Mouse (Mus musculus) cerebellum, postnatal 14 days (tissue): Measurements from ENCODE around the gene Cbx5.
"Not testable (repeated sequence)": the region's sequence is repeated elsewhere in the genome, so short reads cannot be mapped to it uniquely, and the experiment has no call there.

ENCODE experiments used
- DNase-seq, 2 experiments: peaks; one replicate each; pipeline ENCODE4 v3.0.0; 2021; ENCODE audit warnings: mixed read lengths in 2 of 2

The Cbx5 gene

GRCm38 (mm10) chr15:103239685-103240159 is at the start of gene Cbx5:
Gene Cbx5 (minus strand): TSS chr15:103239816.
- peak; percentile 98 for DNase-seq

GRCm38 (mm10) chr15:103285778-103286417 is 46.3 kb upstream of the Cbx5 start:
- peak; percentile 80 to 83 for DNase-seq

DNA sequence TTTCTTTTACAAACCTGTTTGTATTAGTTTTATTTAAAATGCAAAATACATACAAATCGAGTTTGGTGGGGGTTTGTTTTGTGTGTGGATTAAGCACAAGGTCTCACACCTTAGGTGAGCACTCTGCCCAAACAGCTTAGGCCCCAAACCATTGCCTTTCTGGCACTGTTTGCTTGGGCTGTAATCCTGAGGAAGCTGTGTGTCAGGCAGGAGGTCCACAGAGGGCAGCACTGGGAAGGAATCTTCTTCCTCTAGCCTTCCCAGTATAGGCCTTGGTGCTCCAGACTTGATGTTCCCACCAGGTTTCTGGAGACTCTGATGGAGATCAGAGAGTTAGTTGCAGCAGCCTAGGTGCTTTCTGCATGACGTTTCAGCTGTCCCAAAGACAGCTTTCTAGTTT is 45.0 kb upstream of the Cbx5 start:
- DNase-seq, result no peak

GRCm38 (mm10) chr15:103284066-103284465 is 44.5 kb upstream of the Cbx5 start:
- peak; percentile 53 to 72 for DNase-seq

DNA sequence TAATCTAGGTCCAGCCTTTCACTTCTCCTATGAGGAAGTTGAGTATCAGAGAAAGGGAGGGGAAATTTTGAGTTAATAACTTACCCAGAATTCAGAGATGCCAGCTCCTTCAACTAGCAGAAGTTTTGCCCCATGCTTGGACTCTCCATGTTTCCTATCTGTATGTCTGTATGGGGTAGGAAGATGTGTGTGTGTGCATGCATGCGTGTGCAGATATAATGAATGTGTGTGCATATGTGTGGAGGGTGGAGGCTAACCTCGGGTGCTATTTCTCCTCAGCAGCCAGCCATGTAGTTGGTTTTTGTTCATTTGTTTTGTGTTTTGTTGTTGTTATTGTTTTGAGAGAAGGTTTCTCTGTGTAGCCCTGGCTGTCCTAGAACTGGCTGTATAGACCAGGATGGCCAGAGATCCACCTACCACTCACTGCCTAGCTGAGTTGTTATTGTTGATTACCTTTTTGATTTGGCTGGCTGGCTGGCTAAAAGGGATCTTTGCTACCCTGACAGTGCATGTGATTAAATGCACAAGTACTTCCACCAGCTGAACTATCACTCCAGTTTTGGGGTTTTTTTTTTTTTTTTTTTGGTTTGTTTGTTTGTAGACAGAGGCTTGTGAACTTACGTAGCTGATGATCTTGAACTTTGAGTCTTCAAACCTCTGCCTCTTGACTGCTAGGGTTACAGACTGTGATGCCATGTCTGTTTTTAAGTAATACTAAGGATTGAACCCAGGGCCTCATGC is 42.0 kb upstream of the Cbx5 start:
- no peak for DNase-seq

GRCm38 (mm10) chr15:103280817-103281464 is 41.3 kb upstream of the Cbx5 start:
- DNase-seq, result peak in 1 of 2 experiments; percentile 20

GRCm38 (mm10) chr15:103279750-103280149 is 40.1 kb upstream of the Cbx5 start:
- peak in 1 of 2 experiments; percentile 51 for DNase-seq

DNA sequence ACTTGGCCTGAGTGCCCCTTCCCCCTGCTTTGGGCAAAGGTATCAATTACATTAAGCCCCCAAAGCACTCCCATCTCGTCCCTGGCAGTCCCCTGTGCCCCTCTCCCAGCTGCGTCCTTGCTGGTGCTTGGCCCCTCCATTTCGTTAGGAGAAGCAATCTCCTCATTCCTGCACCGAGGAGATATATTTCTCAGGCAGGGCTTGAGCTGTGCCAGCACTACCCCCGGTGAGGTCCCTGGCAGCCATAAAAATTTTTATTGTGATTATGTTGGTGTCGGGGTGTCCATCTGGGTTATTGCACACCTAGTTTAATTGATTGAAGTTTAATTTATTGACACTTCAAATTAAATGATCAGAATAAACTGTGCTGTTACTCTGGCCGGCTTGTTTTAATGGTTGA is 38.3 kb upstream of the Cbx5 start:
- DNase-seq, result no peak

GRCm38 (mm10) chr15:103275943-103276342 is 36.3 kb upstream of the Cbx5 start:
- not testable (repeated sequence) for DNase-seq

- DNase-seq, result peak; percentile 95 to 96
These were observed 33.0 kb upstream of the Cbx5 start, which contains the start of gene Copz1 for GRCm38 (mm10) chr15:103272419-103273279. Gene Copz1 (plus strand): TSS chr15:103272714.

GRCm38 (mm10) chr15:103268903-103269302 is 29.3 kb upstream of the Cbx5 start:
- DNase-seq, result no peak

DNA sequence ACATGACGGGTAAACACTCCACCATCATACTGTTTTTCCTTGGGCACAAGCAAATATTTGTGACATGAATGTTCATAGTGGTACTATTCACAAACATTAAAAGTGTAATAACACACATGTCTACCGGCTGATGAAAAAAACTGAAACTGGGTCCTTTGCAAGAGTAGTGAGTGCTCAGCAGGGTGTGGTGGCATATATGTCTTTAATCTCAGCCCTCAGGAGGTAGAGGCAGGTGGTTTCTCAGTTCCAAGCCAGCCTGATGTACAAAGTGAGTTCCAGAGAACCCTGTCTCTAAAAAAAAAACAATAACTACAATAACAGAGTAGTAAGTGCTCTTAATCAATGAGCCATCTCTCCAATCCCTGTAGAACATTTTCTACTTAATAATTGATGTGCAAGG is 25.2 kb upstream of the Cbx5 start:
- no peak for DNase-seq

- DNase-seq, result no peak
These were observed 20.4 kb upstream of the Cbx5 start for GRCm38 (mm10) chr15:103259989-103260388.

GRCm38 (mm10) chr15:103259162-103259561 is 19.5 kb upstream of the Cbx5 start:
- no peak for DNase-seq

- DNase-seq, result no peak
These were observed 18.4 kb upstream of the Cbx5 start, which contains the start of gene Nfe2 for GRCm38 (mm10) chr15:103257790-103258728. Gene Nfe2 (minus strand): TSS chr15:103258403.

- no peak for DNase-seq
These were observed 16.8 kb upstream of the Cbx5 start for GRCm38 (mm10) chr15:103256210-103256986.

GRCm38 (mm10) chr15:103255169-103255568 is 15.6 kb upstream of the Cbx5 start:
- DNase-seq, result peak in 1 of 2 experiments; percentile 24

- DNase-seq, result no peak
These were observed 13.7 kb upstream of the Cbx5 start for GRCm38 (mm10) chr15:103253352-103253751.

DNA sequence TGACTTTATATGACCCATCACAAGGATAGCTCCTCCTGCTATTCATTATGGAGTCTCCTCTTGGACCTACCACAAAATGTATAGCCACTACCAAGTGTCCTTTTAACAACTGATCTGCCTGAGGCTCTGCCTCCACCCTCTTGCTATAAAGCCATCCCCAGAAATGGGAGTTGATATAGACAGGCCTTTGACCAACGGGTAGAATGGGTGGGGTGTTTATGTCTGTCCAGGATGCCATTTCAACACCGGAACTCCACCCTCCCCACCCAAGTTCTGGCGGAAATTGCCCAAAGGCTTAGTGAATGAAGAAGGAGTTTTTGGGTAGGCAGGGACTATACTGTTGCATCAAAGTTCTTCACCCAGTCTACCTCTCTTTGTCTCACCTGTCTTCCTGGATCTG is 13.0 kb upstream of the Cbx5 start:
- no peak for DNase-seq

- no peak for DNase-seq
These were observed 12.0 kb upstream of the Cbx5 start for GRCm38 (mm10) chr15:103251595-103251994.
